Mouse (Mus musculus): ENCODE results near the gene Zxdc. TPM values are rescaled to one million over a fixed set of nuclear protein-coding genes. Genes with fewer than 3 reads are reported as not detected.

Gene Zxdc
- polyA plus RNA-seq, 1 experiment from 2014 or later, result 7.7 TPM

Other genes starting within 250 kb of the Zxdc start
- 0.04 and 0.06 TPM in 2 replicates for gene Vmn1r51, start 246.9 kb upstream of the Zxdc start, polyA plus RNA-seq (2015; fragmentation: Nextera tagmentation; extraction: Ambion mirVana)
- gene Vmn1r52, start 194.7 kb upstream of the Zxdc start, polyA plus RNA-seq (2015; fragmentation: Nextera tagmentation; extraction: Ambion mirVana), result not detected in 2 replicates
- not detected in 2 replicates for gene V1ra8, start 166.7 kb upstream of the Zxdc start, polyA plus RNA-seq (2015; fragmentation: Nextera tagmentation; extraction: Ambion mirVana)
- not detected in 2 replicates for gene Vmn1r53, start 145.1 kb upstream of the Zxdc start, polyA plus RNA-seq (2015; fragmentation: Nextera tagmentation; extraction: Ambion mirVana)
- not detected in 2 replicates for gene Vmn1r54, start 123.2 kb upstream of the Zxdc start, polyA plus RNA-seq (2015; fragmentation: Nextera tagmentation; extraction: Ambion mirVana)
- not detected in 2 replicates for gene BC048671, start 68.3 kb upstream of the Zxdc start, polyA plus RNA-seq (2015; fragmentation: Nextera tagmentation; extraction: Ambion mirVana)
- gene Chst13, start 44.3 kb upstream of the Zxdc start, polyA plus RNA-seq (2015; fragmentation: Nextera tagmentation; extraction: Ambion mirVana), result 0.19 and 0.24 TPM in 2 replicates
- 0.04 TPM in 1 of 2 replicates, not detected in the other for gene Uroc1, start 36.2 kb upstream of the Zxdc start, polyA plus RNA-seq (2015; fragmentation: Nextera tagmentation; extraction: Ambion mirVana)
- 7.5 and 10.3 TPM in 2 replicates for gene Cfap100, start 59.3 kb downstream of the Zxdc start, polyA plus RNA-seq (2015; fragmentation: Nextera tagmentation; extraction: Ambion mirVana)
- 20.9 and 25.1 TPM in 2 replicates for gene Klf15, start 93.1 kb downstream of the Zxdc start, polyA plus RNA-seq (2015; fragmentation: Nextera tagmentation; extraction: Ambion mirVana)
- gene Aldh1l1, start 116.9 kb downstream of the Zxdc start, polyA plus RNA-seq (2015; fragmentation: Nextera tagmentation; extraction: Ambion mirVana), result 89.0 and 101 TPM in 2 replicates
- 9.8 and 12.7 TPM in 2 replicates for gene Slc41a3, start 235.2 kb downstream of the Zxdc start, polyA plus RNA-seq (2015; fragmentation: Nextera tagmentation; extraction: Ambion mirVana)

Data from hindbrain, embryonic 16.5 days (tissue).